Mouse (Mus musculus) embryonic facial prominence, embryonic 14.5 days (tissue): Measurements from ENCODE around the gene Npffr2. TPM values are rescaled to one million over a fixed set of nuclear protein-coding genes. Genes with fewer than 3 reads are reported as not detected.
A peak's percentile ranks its signal among the peaks of the same experiment; 100 is the strongest.

Source experiments
- ATAC-seq: fragments of 200-750 bp; cut with Nextera tagmentation; 2 replicates; pipeline ENCODE4 v1.8.0; 2017; ENCODE audit warnings: low read depth, moderate number of reproducible peaks, moderate TSS enrichment
- DNase-seq: peaks from one replicate; pipeline ENCODE4 v3.0.0-alpha.2; 2015; ENCODE audit warnings: low spot score
- H3K27ac ChIP-seq: fragments of 300-500 bp; sonication (generic); replicated peaks from 2 replicates; pipeline ENCODE4 v1.5.1; 2014; ENCODE audit warnings: low read depth, mild to moderate bottlenecking, low read length, moderate library complexity
- H3K27me3 ChIP-seq: fragments of 300-500 bp; sonication (generic); replicated peaks from 2 replicates; pipeline ENCODE4 v1.6.1; 2014; ENCODE audit warnings: low read length; ENCODE audit not compliant: control insufficient read depth, insufficient read depth
- H3K36me3 ChIP-seq: fragments of 300-500 bp; sonication (generic); 2 replicates; pipeline ENCODE4 v1.6.1; 2014; ENCODE audit warnings: low read length, mixed read lengths; ENCODE audit not compliant: control insufficient read depth, insufficient read depth
- H3K4me1 ChIP-seq: fragments of 300-500 bp; sonication (generic); 2 replicates; pipeline ENCODE4 v1.6.1; 2014; ENCODE audit warnings: antibody characterized with exemption, low read length; ENCODE audit not compliant: control insufficient read depth, insufficient read depth
- H3K4me2 ChIP-seq: fragments of 300-500 bp; sonication (generic); 2 replicates; pipeline ENCODE4 v1.6.1; 2014; ENCODE audit warnings: low read depth, mild to moderate bottlenecking, low read length, moderate library complexity, mixed read lengths
- H3K4me3 ChIP-seq: fragments of 300-500 bp; sonication (generic); 2 replicates; pipeline ENCODE4 v1.5.1; 2014; ENCODE audit warnings: low read depth, mild to moderate bottlenecking, low read length
- H3K9ac ChIP-seq: fragments of 300-500 bp; sonication (generic); 2 replicates; pipeline ENCODE4 v1.6.1; 2014; ENCODE audit warnings: low read depth, mild to moderate bottlenecking, low read length, moderate library complexity, mixed read lengths
- H3K9me3 ChIP-seq: fragments of 300-500 bp; sonication (generic); 2 replicates; pipeline ENCODE4 v1.6.1; 2016; ENCODE audit warnings: low read length; ENCODE audit not compliant: control insufficient read depth
- WGBS: fragments of 180-500 bp; shearing (Covaris S2); extraction: QIAGEN DNeasy Blood & Tissue Kit; methylation state at CpG from one replicate; pipeline ENCODE4 v1.1.7; 2014; 5-methylcytosine and 5-hydroxymethylcytosine counted together
- polyA plus RNA-seq: library from polyadenylated mRNA; unstranded; fragments of >200 nt; fragmentation: Nextera tagmentation; extraction: Ambion mirVana; gene quantifications from 2 replicates; pipeline ENCODE4 v1.2.1, GENCODE M21; 2014

The Npffr2 gene
- polyA plus RNA-seq, 1 experiment from 2014 or later = 0.33 TPM

GRCm38 (mm10) chr5:89611322-89612015 lies 84.2 kb downstream of the Npffr2 start:
- H3K4me2 ChIP-seq = no peak overlapping the region
- H3K36me3 ChIP-seq = no peaks in the 10 kb centered on the region
- H3K4me3 ChIP-seq = no peak overlapping the region
- no peaks in the 10 kb centered on the region for H3K4me1 ChIP-seq
- no peak for ATAC-seq
- no peaks in the 10 kb centered on the region for H3K27me3 ChIP-seq
- H3K9me3 ChIP-seq = no peaks in the 10 kb centered on the region
- H3K9ac ChIP-seq = no peak overlapping the region
- H3K27ac ChIP-seq = no peak overlapping the region
- 48% methylated on average over 2 of the region's 2 CpGs for WGBS
- DNase-seq = no peak

DNA sequence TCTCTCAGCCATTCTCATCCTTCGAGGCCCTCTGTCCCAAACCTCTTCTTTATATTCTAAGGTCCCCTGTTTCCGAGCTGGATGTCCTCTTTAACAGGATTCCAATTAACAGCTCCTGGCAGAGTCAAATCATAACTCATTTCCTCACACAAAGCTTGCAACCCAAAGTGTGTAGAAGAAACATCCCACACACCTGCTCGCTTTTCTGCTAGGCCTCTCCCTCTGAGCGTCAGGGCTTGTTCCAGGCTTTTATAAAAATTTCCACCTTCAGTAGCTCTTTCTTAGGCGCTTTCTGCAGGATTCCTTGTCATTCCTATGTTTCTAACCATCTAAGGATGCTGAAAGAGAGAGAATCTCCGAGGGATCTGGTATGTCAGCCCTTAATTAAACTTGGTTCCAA lies 85.0 kb downstream of the Npffr2 start:
- no peak overlapping the region for H3K9ac ChIP-seq
- 60% methylated on average over 6 of the region's 6 CpGs for whole genome bisulfite sequencing
- no peaks in the 10 kb centered on the region for H3K36me3 ChIP-seq
- no peak overlapping the region for H3K4me2 ChIP-seq
- ATAC-seq (no peak), DNase-seq (no peak)
- H3K4me1 ChIP-seq = no peaks in the 10 kb centered on the region
- H3K27me3 ChIP-seq = no peaks in the 10 kb centered on the region
- H3K9me3 ChIP-seq = no peaks in the 10 kb centered on the region
- no peak overlapping the region for H3K4me3 ChIP-seq
- H3K27ac ChIP-seq = no peak overlapping the region

DNA sequence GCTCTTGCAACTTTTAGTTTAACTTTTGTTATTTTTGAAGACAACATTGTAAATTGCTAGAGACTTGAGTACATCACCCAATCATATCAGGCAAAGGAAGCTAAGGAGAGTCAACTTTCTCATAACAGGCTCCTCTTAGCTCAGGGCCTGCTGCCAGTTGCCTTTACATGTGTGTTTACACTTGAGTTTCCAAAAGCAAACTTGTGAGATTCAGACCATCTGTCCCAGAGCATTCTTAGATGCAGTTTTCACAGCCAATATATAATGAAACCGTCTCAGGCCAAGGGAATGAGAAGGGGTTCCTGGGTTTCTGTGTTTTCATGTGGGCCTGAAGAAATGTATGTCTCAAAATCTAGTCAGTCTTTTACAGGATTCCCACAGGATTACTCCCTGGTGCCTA lies 104.4 kb downstream of the Npffr2 start:
- Histone ChIP-seq H3K36me3 (no peaks in the 10 kb centered on the region), H3K4me3 (no peak overlapping the region), H3K27ac (no peak overlapping the region), H3K4me2 (no peak overlapping the region), H3K27me3 (no peaks in the 10 kb centered on the region), H3K9me3 (no peaks in the 10 kb centered on the region), H3K9ac (no peak overlapping the region), H3K4me1 (no peaks in the 10 kb centered on the region)
- DNase-seq (peak; percentile 72), ATAC-seq (no peak; the same call in 1 of the 2 replicates)
- 54% methylated on average over 1 of the region's 1 CpGs for WGBS

Other genes starting within 250 kb of the Npffr2 start
- gene Gc, start 69.5 kb upstream of the Npffr2 start, polyA plus RNA-seq = not detected in 2 replicates